In genomic region chr2:76987317-76987716, GRCm38 (mm10) we compare ENCODE assay signal across 20 mouse cellular contexts. TPM values are rescaled to one million over a fixed set of nuclear protein-coding genes. Genes with fewer than 3 reads are reported as not detected.
"Had no signal": no experiment of that assay in that cellular context is flagged by ENCODE, and none has a peak within 500 bp of the region (broad histone marks: within the 10 kb centered on the region; RNA-seq: fewer than 3 reads in every experiment).

No protein-coding gene starts in this region.

- H3K4me3 ChIP-seq: layer of hippocampus, adult 2 months; limb, embryonic 10.5 days; limb, embryonic 13.5 days; liver, embryonic 12.5 days; liver, embryonic 15.5 days; midbrain, embryonic 12.5 days; midbrain, embryonic 15.5 days; neural tube, embryonic 12.5 days; neural tube, embryonic 15.5 days had no signal

- ATAC-seq: intestine, embryonic 16.5 days; liver, embryonic 12.5 days; midbrain, embryonic 15.5 days had no signal

- H3K27me3 ChIP-seq: limb, embryonic 13.5 days; liver, embryonic 12.5 days; liver, embryonic 15.5 days; midbrain, embryonic 12.5 days; midbrain, embryonic 15.5 days; neural tube, embryonic 12.5 days; neural tube, embryonic 15.5 days had no signal

- DNase-seq: kidney, adult 2 months; kidney, postnatal 25 days; layer of hippocampus, adult 9-11 months; liver; right cerebral cortex, adult 18-20 months; right cerebral cortex, postnatal 14 days; thymus, adult 18-20 months; thymus, postnatal 36 days had no signal

- H3K4me2 ChIP-seq: limb, embryonic 13.5 days; liver, embryonic 12.5 days; liver, embryonic 15.5 days; midbrain, embryonic 12.5 days; midbrain, embryonic 15.5 days; neural tube, embryonic 12.5 days; neural tube, embryonic 15.5 days had no signal

- H3K36me3 ChIP-seq: limb, embryonic 10.5 days; limb, embryonic 13.5 days; liver, embryonic 12.5 days; liver, embryonic 15.5 days; midbrain, embryonic 12.5 days; midbrain, embryonic 15.5 days; neural tube, embryonic 12.5 days; neural tube, embryonic 15.5 days had no signal

- H3K9me3 ChIP-seq: limb, embryonic 10.5 days; limb, embryonic 13.5 days; liver, embryonic 12.5 days; liver, embryonic 15.5 days; midbrain, embryonic 12.5 days; midbrain, embryonic 15.5 days; neural tube, embryonic 12.5 days; neural tube, embryonic 15.5 days had no signal

- H3K4me1 ChIP-seq: limb, embryonic 10.5 days; limb, embryonic 13.5 days; liver, embryonic 12.5 days; liver, embryonic 15.5 days; midbrain, embryonic 12.5 days; midbrain, embryonic 15.5 days; neural tube, embryonic 12.5 days; neural tube, embryonic 15.5 days had no signal

- H3K9ac ChIP-seq: limb, embryonic 13.5 days; liver, embryonic 12.5 days; liver, embryonic 15.5 days; midbrain, embryonic 12.5 days; midbrain, embryonic 15.5 days; neural tube, embryonic 12.5 days; neural tube, embryonic 15.5 days had no signal

- H3K27ac ChIP-seq: kidney, postnatal 0 days; layer of hippocampus, adult 2 months; limb, embryonic 10.5 days; limb, embryonic 13.5 days; liver, embryonic 12.5 days; liver, embryonic 15.5 days; macrophage; midbrain, embryonic 12.5 days; midbrain, embryonic 15.5 days; neural tube, embryonic 12.5 days; neural tube, embryonic 15.5 days had no signal

RNA-seq across cellular contexts. Expression of gene Ttn, which starts 5.0 kb away (rescaled TPM):
- polyA plus RNA-seq: macrophage had no signal
